Mouse (Mus musculus): ENCODE data around the gene Mfrp.

Gene Mfrp

GRCm38 (mm10) chr9:44101490-44101889 is at the start of gene Mfrp:
Gene Mfrp (plus strand): TSS chr9:44101729.
- in situ Hi-C loops (cut with MboI, MseI): no loop called here

- in situ Hi-C loops (cut with MboI, MseI): no loop called here
Observed at GRCm38 (mm10) chr9:44052855-44053254, 48.7 kb upstream of the Mfrp start.

GRCm38 (mm10) chr9:44053936-44054335 is 47.6 kb upstream of the Mfrp start:
- in situ Hi-C loops (cut with MboI, MseI): no loop called here

GRCm38 (mm10) chr9:44058606-44059005 is 42.9 kb upstream of the Mfrp start:
- in situ Hi-C loops (cut with MboI, MseI): no loop called here

- in situ Hi-C loops (cut with MboI, MseI): no loop called here
Observed at GRCm38 (mm10) chr9:44065177-44065576, 36.4 kb upstream of the Mfrp start.

- in situ Hi-C loops (cut with MboI, MseI): no loop called here
Observed at GRCm38 (mm10) chr9:44066785-44067225, 34.7 kb upstream of the Mfrp start, which contains the start of gene Usp2. Gene Usp2 (plus strand): TSS chr9:44067021.

- in situ Hi-C loops (cut with MboI, MseI): no loop called here
Observed at GRCm38 (mm10) chr9:44067241-44067959, 34.1 kb upstream of the Mfrp start.

- in situ Hi-C loops (cut with MboI, MseI): no loop called here
Observed at GRCm38 (mm10) chr9:44067960-44068330, 33.6 kb upstream of the Mfrp start.

GRCm38 (mm10) chr9:44069252-44069651 is 32.3 kb upstream of the Mfrp start:
- in situ Hi-C loops (cut with MboI, MseI): no loop called here

- in situ Hi-C loops (cut with MboI, MseI): no loop called here
Observed at GRCm38 (mm10) chr9:44070113-44070843, 31.3 kb upstream of the Mfrp start.

GRCm38 (mm10) chr9:44070844-44071231 is 30.7 kb upstream of the Mfrp start:
- in situ Hi-C loops (cut with MboI, MseI): no loop called here

- in situ Hi-C loops (cut with MboI, MseI): no loop called here
Observed at GRCm38 (mm10) chr9:44071914-44072598, 29.5 kb upstream of the Mfrp start.

- in situ Hi-C loops (cut with MboI, MseI): no loop called here
Observed at GRCm38 (mm10) chr9:44072599-44072915, 29.0 kb upstream of the Mfrp start.

GRCm38 (mm10) chr9:44073115-44073514 is 28.4 kb upstream of the Mfrp start:
- in situ Hi-C loops (cut with MboI, MseI): no loop called here

- in situ Hi-C loops (cut with MboI, MseI): loop anchor here (25.0 kb wide), 1 partner anchor 337 kb away; the partner anchor contains the start of gene Nectin1
Observed at GRCm38 (mm10) chr9:44074395-44075275, 26.9 kb upstream of the Mfrp start.

GRCm38 (mm10) chr9:44075276-44075995 is 26.1 kb upstream of the Mfrp start:
- in situ Hi-C loops (cut with MboI, MseI): loop anchor here (25.0 kb wide), 1 partner anchor 338 kb away; the partner anchor contains the start of gene Nectin1

- in situ Hi-C loops (cut with MboI, MseI): loop anchor here (25.0 kb wide), 1 partner anchor 339 kb away; the partner anchor contains the start of gene Nectin1
Observed at GRCm38 (mm10) chr9:44075996-44076763, 25.3 kb upstream of the Mfrp start.

- in situ Hi-C loops (cut with MboI, MseI): loop anchor here (25.0 kb wide), 1 partner anchor 339 kb away; the partner anchor contains the start of gene Nectin1
Observed at GRCm38 (mm10) chr9:44076764-44077120, 24.8 kb upstream of the Mfrp start.

- in situ Hi-C loops (cut with MboI, MseI): loop anchor here (25.0 kb wide), 1 partner anchor 340 kb away; the partner anchor contains the start of gene Nectin1
Observed at GRCm38 (mm10) chr9:44077266-44077910, 24.1 kb upstream of the Mfrp start.

Data from T-helper 2 cell (primary cell).